ENCODE assay signal across 19 mouse cellular contexts in the genomic region with DNA sequence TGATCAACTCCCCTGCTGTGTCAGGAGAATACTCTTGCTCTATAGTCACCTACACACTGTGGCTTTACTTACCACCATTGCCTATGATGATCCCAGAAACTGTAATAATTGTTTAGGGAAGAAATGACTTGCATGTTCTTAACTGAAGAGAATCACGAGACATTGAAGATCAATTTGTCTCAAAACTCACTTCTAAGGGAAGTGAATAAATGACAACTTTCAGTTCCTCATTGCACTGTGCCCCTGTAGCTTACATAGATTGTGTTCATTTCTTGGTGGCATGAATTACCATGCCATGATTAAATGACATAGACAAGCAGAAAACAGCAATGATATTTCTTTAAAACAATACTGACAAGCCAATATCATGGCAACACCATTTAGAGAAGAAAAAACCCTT.
"Had no signal": no experiment of that assay in that cellular context is flagged by ENCODE, and none has a peak within 500 bp of the region (broad histone marks: within the 10 kb centered on the region; RNA-seq: fewer than 3 reads in every experiment).

No protein-coding gene starts in this region.

- ATAC-seq: midbrain, embryonic 16.5 days had no signal

- H3K9me3 ChIP-seq: megakaryocyte, embryonic 14.5 days; neural tube, embryonic 13.5 days; neural tube, embryonic 15.5 days had no signal

- H3K27ac ChIP-seq: neural tube, embryonic 13.5 days; neural tube, embryonic 15.5 days had no signal

- H3K9ac ChIP-seq: lung, embryonic 14.5 days; neural tube, embryonic 13.5 days; neural tube, embryonic 15.5 days had no signal

- H3K4me2 ChIP-seq: lung, embryonic 14.5 days; midbrain, embryonic 11.5 days; neural tube, embryonic 13.5 days; neural tube, embryonic 15.5 days had no signal

- DNase-seq: lung, adult 18-20 months; lung, embryonic 14.5 days; lung, postnatal 10 days; lung, postnatal 4 days; midbrain, embryonic 14.5 days; retina, postnatal 1 day; right cerebral cortex, adult 18-20 months; right cerebral cortex, postnatal 25 days; right cerebral cortex, postnatal 4 days; spleen, adult 18-20 months; thymus, adult 2 months; thymus, postnatal 25 days; thymus, postnatal 4 days had no signal

- H3K4me1 ChIP-seq: megakaryocyte, embryonic 14.5 days; neural tube, embryonic 13.5 days; neural tube, embryonic 15.5 days had no signal

- H3K36me3 ChIP-seq: neural tube, embryonic 13.5 days; neural tube, embryonic 15.5 days had no signal

- H3K27me3 ChIP-seq: megakaryocyte, embryonic 14.5 days; neural tube, embryonic 13.5 days; neural tube, embryonic 15.5 days had no signal

- H3K4me3 ChIP-seq: megakaryocyte, embryonic 14.5 days; myocyte; neural tube, embryonic 13.5 days; neural tube, embryonic 15.5 days had no signal
